Mouse (Mus musculus): ENCODE results near the gene Psrc1. TPM values are rescaled to one million over a fixed set of nuclear protein-coding genes. Genes with fewer than 3 reads are reported as not detected.

Psrc1 gene
- polyA plus RNA-seq, 1 experiment = 1.5 TPM

- DNase-seq (ENCODE audit: low read depth) = no peak
Observed at GRCm38 (mm10) chr3:108423844-108424801, 40.5 kb downstream of the Psrc1 start.

DNA sequence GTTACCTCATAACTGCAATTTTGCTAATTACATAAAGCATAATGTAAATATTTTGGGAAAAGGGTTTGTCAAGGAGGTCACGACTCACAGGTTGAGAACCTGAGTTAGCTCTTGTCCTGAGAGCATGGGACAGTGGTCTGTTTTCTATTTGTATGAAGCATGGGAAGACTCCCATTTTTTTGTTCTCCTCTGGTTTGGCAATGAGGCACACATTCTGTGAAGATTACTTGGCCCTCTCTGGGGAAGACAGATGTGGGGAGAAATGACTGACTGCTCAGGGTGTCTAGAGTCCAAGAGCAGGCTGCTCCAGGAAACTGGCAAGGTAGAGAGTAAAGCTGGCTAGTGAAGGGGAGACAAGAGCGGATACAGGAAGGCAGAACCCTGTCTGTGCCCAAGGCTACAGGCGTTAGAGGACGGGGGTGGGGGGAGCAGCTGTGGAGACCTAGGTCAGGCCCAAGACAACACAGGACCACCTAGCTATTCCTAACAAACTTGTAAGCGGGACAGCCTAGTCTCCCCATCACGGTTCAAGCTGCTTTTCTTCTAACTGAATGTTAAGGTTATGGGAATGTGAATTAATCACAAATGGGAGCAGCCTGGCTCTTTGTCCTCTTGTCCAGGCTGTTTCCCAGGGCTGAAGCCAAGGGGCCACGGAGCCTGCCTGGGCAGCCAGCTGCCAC lies 41.4 kb downstream of the Psrc1 start:
- no peak for DNase-seq (ENCODE audit: low read depth)

- DNase-seq (ENCODE audit: low read depth) = no peak
Observed at GRCm38 (mm10) chr3:108425624-108426018, 42.0 kb downstream of the Psrc1 start.

GRCm38 (mm10) chr3:108432542-108433187 lies 49.0 kb downstream of the Psrc1 start:
- DNase-seq (ENCODE audit: low read depth) = no peak

- DNase-seq (ENCODE audit: low read depth) = no peak
Observed at GRCm38 (mm10) chr3:108433188-108433880, 49.7 kb downstream of the Psrc1 start.

DNA sequence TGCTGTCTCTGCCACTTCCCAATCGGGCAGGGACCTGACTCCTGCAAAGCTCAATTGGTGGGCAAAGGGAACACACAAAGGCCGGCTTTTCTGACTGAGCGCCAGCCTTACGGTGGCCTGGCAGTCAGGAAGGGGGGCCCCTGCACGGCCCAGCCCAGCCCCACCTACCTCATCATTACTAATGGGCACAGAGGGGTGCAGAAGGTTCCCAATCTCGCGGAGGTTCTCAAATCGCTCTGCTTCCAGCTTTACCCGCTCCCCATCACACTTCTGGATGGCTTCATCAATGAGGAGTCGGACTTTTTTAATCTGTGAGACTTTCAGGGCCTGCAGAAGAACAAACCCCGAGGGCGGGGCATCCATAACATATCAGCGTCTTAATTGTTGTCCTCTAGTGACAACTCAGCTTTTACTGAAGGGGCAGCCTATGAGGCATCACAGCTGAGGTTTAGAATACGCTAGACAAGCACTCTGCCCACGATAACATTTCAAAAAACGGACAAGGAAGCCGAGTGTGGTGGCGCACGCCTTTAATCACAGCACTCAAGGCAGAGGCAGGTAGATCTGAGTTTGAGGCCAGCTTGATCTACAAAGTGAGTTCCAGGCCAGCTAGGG lies 50.3 kb downstream of the Psrc1 start:
- no peak for DNase-seq (ENCODE audit: low read depth)

GRCm38 (mm10) chr3:108435701-108436379 lies 52.2 kb downstream of the Psrc1 start:
- DNase-seq (ENCODE audit: low read depth) = no peak

GRCm38 (mm10) chr3:108436380-108436714 lies 52.7 kb downstream of the Psrc1 start:
- no peak for DNase-seq (ENCODE audit: low read depth)

Other genes starting within 250 kb of the Psrc1 start
- 35.9 and 46.2 TPM in 2 replicates for gene Gnai3, start 237.7 kb upstream of the Psrc1 start, polyA plus RNA-seq (2012; rRNA removed)
- gene Gpr61, start 229.0 kb upstream of the Psrc1 start, polyA plus RNA-seq (2012; rRNA removed) = not detected in 2 replicates
- gene Amigo1, start 197.5 kb upstream of the Psrc1 start, polyA plus RNA-seq (2012; rRNA removed) = 15.5 and 16.7 TPM in 2 replicates
- gene Cyb561d1, start 182.6 kb upstream of the Psrc1 start, polyA plus RNA-seq (2012; rRNA removed) = 9.1 and 9.6 TPM in 2 replicates
- gene Atxn7l2, start 172.9 kb upstream of the Psrc1 start, polyA plus RNA-seq (2012; rRNA removed) = 6.8 and 7.8 TPM in 2 replicates
- 1.8 and 2.1 TPM in 2 replicates for gene Sypl2, start 157.2 kb upstream of the Psrc1 start, polyA plus RNA-seq (2012; rRNA removed)
- 63.6 and 79.8 TPM in 2 replicates for gene Psma5, start 126.9 kb upstream of the Psrc1 start, polyA plus RNA-seq (2012; rRNA removed)
- 273 and 331 TPM in 2 replicates for gene Sort1, start 99.8 kb upstream of the Psrc1 start, polyA plus RNA-seq (2012; rRNA removed)
- 0.15 TPM in 1 of 2 replicates, not detected in the other for gene Mybphl, start 18.9 kb upstream of the Psrc1 start, polyA plus RNA-seq (2012; rRNA removed)
- gene Celsr2, start 31.7 kb downstream of the Psrc1 start, polyA plus RNA-seq (2012; rRNA removed) = 18.5 and 28.7 TPM in 2 replicates
- gene Sars, start 61.4 kb downstream of the Psrc1 start, polyA plus RNA-seq (2012; rRNA removed) = 55.8 and 63.1 TPM in 2 replicates
- 2.5 and 4.4 TPM in 2 replicates for gene 1700013F07Rik, start 150.3 kb downstream of the Psrc1 start, polyA plus RNA-seq (2012; rRNA removed)
- 0.20 and 0.55 TPM in 2 replicates for gene 5330417C22Rik, start 152.7 kb downstream of the Psrc1 start, polyA plus RNA-seq (2012; rRNA removed)
- gene Tmem167b, start 178.6 kb downstream of the Psrc1 start, polyA plus RNA-seq (2012; rRNA removed) = 8.1 and 14.6 TPM in 2 replicates
- 6.2 and 6.6 TPM in 2 replicates for gene Taf13, start 187.9 kb downstream of the Psrc1 start, polyA plus RNA-seq (2012; rRNA removed)
- 8.6 and 8.8 TPM in 2 replicates for gene Wdr47, start 207.4 kb downstream of the Psrc1 start, polyA plus RNA-seq (2012; rRNA removed)

Data from gonadal fat pad, adult 2 months (tissue).